Mouse (Mus musculus) stomach, embryonic 14.5 days (tissue): ENCODE measurements around the gene Klc2. TPM values are rescaled to one million over a fixed set of nuclear protein-coding genes. Genes with fewer than 3 reads are reported as not detected.
"Not testable (repeated sequence)": the region's sequence is repeated elsewhere in the genome, so short reads cannot be mapped to it uniquely, and the experiment has no call there.

ENCODE experiments used
- ATAC-seq: fragments of 200-750 bp; cut with Nextera tagmentation; 2 replicates; pipeline ENCODE4 v1.8.0; 2017; ENCODE audit warnings: low read depth, moderate TSS enrichment; ENCODE audit not compliant: insufficient number of reproducible peaks, insufficient read depth, low FRiP score
- H3K27ac ChIP-seq: fragments of 300-500 bp; sonication (generic); 2 replicates; pipeline ENCODE4 v1.5.1; 2014; ENCODE audit warnings: mild to moderate bottlenecking, low read length, moderate library complexity, mixed read lengths
- H3K27me3 ChIP-seq: fragments of 300-500 bp; sonication (generic); 2 replicates; pipeline ENCODE4 v1.6.1; 2014; ENCODE audit warnings: low read length, control low read depth, mixed read lengths; ENCODE audit not compliant: control insufficient read depth, insufficient read depth
- H3K36me3 ChIP-seq: fragments of 300-500 bp; sonication (generic); 2 replicates; pipeline ENCODE4 v1.6.1; 2014; ENCODE audit warnings: mild to moderate bottlenecking, control low read depth, low read length, moderate library complexity, mixed read lengths; ENCODE audit not compliant: control insufficient read depth, insufficient read depth
- H3K4me1 ChIP-seq: fragments of 300-500 bp; sonication (generic); 2 replicates; pipeline ENCODE4 v1.6.1; 2014; ENCODE audit warnings: low read length, control low read depth, mixed read lengths; ENCODE audit not compliant: control insufficient read depth, insufficient read depth
- H3K4me2 ChIP-seq: fragments of 300-500 bp; sonication (generic); replicated peaks from 2 replicates; pipeline ENCODE4 v1.6.1; 2014; ENCODE audit warnings: low read depth, low read length, control low read depth
- H3K4me3 ChIP-seq: fragments of 300-500 bp; sonication (generic); 2 replicates; pipeline ENCODE4 v1.5.1; 2014; ENCODE audit warnings: low read depth, low read length, control low read depth
- H3K9ac ChIP-seq: fragments of 300-500 bp; sonication (generic); replicated peaks from 2 replicates; pipeline ENCODE4 v1.6.1; 2014; ENCODE audit warnings: low read depth, mild to moderate bottlenecking, control low read depth, low read length, moderate library complexity, mixed read lengths
- H3K9me3 ChIP-seq: fragments of 300-500 bp; sonication (generic); 2 replicates; pipeline ENCODE4 v1.6.1; 2016; ENCODE audit warnings: low read depth, low read length, control low read depth; ENCODE audit not compliant: control insufficient read depth
- WGBS: fragments of 180-500 bp; shearing (Covaris S2); extraction: QIAGEN DNeasy Blood & Tissue Kit; methylation state at CpG from one replicate; pipeline ENCODE4 v1.1.7; 2014; 5-methylcytosine and 5-hydroxymethylcytosine counted together
- polyA plus RNA-seq: library from polyadenylated mRNA; unstranded; fragments of >200 nt; fragmentation: Nextera tagmentation; extraction: Ambion mirVana; gene quantifications from 2 replicates; pipeline ENCODE4 v1.2.1, GENCODE M21; 2014

Gene Klc2
- 15.7 and 15.9 TPM in 2 replicates for polyA plus RNA-seq

DNA sequence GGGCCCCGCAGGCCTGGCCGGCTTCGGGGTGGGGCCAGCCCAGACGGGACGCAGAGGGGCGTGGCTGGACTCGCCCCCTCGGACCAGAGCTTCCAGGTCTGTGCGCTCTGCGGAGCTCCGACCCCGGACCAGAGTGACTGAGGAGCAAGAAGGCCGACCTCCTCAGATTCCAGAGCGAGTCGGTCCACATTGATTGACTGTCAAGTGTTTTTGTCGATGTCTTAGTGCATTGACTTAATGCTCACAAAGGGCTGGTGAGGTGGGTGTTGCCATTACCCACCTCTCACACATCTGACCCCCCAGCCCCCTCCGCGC lies at the start of gene Klc2:
TSS of gene Klc2 (minus strand) at position 177 of the 315 bp plus-strand sequence.
- Histone ChIP-seq H3K9me3 (no peaks in the 10 kb centered on the region), H3K9ac (peak within 1 kb of the TSS; percentile 72), H3K4me3 (peak within 1 kb of the TSS; percentile 88), H3K27me3 (no peaks in the 10 kb centered on the region), H3K4me2 (peak within 1 kb of the TSS; percentile 78), H3K4me1 (peaks cover 8% of the 10 kb centered on the region; the same call in 1 of the 2 replicates), H3K36me3 (peaks cover 6% of the 10 kb centered on the region), H3K27ac (peak within 1 kb of the TSS; percentile 86)
- WGBS: under 1% methylated on average over 18 of the region's 18 CpGs
- peak; percentile 94 for ATAC-seq

DNA sequence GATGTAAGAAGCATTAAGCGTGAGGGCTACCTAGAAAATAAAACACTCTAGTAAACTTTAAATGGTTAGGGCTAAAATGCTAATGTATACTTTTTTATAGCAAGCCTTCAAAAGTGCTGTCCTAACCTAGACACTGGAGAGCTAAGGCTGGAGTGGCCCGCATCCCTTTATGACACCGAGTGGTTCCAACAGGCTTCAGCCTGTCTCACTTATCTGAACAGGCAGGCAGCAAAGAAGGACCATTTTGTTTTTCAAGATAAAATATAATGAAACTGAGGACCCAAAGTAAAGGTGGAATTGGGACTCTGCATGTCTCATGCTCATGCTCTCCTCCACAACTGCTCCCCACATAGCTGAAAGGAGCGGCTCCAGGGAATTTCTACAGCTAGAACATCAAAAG lies 49.1 kb upstream of the Klc2 start:
- H3K27ac ChIP-seq: no peak overlapping the region
- no peak overlapping the region for H3K9ac ChIP-seq
- H3K4me2 ChIP-seq: no peak overlapping the region
- 80% methylated on average over 4 of the region's 4 CpGs for WGBS
- H3K27me3 ChIP-seq: no peaks in the 10 kb centered on the region
- no peak for ATAC-seq
- no peaks in the 10 kb centered on the region; the same call in 1 of the 2 replicates for H3K36me3 ChIP-seq
- no peak overlapping the region for H3K4me3 ChIP-seq
- no peaks in the 10 kb centered on the region for H3K9me3 ChIP-seq
- H3K4me1 ChIP-seq: no peaks in the 10 kb centered on the region

DNA sequence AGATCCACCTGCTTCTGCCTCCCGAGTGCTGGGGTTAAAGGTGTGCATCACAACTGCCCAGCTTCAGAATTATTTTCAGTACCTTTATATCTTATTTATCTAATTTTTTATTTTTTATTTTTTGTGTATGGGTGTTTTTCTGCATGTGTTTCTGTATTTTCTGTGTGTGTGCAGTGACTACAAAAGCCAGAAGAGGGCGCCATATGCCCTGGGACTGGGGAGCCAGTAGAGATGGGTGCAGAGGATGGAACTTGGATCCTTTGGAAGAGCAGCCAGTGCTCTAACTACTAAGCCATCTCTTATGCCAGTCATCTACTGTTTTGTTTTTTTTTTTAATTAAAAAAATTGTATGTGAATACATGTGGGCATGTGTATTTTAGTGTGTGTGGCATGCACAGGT lies 46.0 kb upstream of the Klc2 start:
- Histone ChIP-seq H3K27ac (no peak overlapping the region), H3K4me2 (no peak overlapping the region), H3K36me3 (no peaks in the 10 kb centered on the region; the same call in 1 of the 2 replicates), H3K9me3 (no peaks in the 10 kb centered on the region), H3K27me3 (no peaks in the 10 kb centered on the region), H3K4me1 (no peaks in the 10 kb centered on the region), H3K4me3 (no peak overlapping the region), H3K9ac (no peak overlapping the region)
- WGBS: 71% methylated on average over 2 of the region's 2 CpGs
- no peak for ATAC-seq

DNA sequence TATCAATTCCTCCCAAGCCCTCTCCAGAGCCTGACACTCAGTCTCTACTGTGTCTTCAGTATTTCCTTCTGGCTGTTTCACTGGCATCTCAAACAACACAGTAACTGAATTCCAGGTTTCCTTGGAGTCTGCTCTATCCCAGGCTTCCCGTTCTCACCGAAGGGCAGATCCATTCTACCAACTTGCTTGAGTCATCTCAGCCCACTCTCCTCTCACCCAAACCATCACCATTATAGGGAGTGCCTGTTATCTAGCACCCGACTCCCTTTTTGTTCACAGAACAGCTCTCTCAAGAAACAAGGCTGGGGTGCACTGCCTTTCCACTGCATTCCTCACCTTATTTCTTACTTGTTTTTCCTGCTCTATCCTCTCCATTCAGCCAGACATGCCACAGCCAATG lies 43.6 kb upstream of the Klc2 start:
- Histone ChIP-seq H3K36me3 (no peaks in the 10 kb centered on the region; the same call in 1 of the 2 replicates), H3K9me3 (no peaks in the 10 kb centered on the region), H3K27ac (no peak overlapping the region), H3K27me3 (no peaks in the 10 kb centered on the region), H3K9ac (no peak overlapping the region), H3K4me1 (no peaks in the 10 kb centered on the region), H3K4me3 (no peak overlapping the region), H3K4me2 (no peak overlapping the region)
- ATAC-seq: no peak
- 89% methylated on average over 3 of the region's 3 CpGs for WGBS

DNA sequence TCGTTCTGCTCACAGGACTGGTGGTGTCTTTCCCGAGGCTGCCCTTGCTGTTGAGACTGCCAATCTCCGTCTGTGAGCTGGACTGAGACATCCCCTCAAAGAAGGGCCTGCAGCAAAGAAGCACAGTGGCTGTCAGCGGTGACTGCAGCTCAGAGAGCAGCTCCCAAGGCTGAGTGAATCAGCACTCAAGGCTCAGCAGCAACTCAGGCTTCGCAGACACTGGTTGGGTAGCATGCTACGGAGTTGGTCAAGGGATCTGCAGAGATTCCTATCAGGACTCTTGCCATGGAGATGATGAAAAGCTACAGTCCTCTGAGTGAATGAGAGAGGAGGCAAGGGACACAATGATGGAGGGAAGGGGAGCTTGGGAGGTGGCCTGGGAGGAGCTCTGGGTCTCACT lies 33.9 kb upstream of the Klc2 start:
- no peak overlapping the region for H3K27ac ChIP-seq
- ATAC-seq: no peak
- no peaks in the 10 kb centered on the region for H3K27me3 ChIP-seq
- 88% methylated on average over 6 of the region's 6 CpGs for WGBS
- no peaks in the 10 kb centered on the region for H3K9me3 ChIP-seq
- no peak overlapping the region for H3K4me3 ChIP-seq
- no peak overlapping the region for H3K9ac ChIP-seq
- H3K4me2 ChIP-seq: no peak overlapping the region
- H3K4me1 ChIP-seq: no peaks in the 10 kb centered on the region
- H3K36me3 ChIP-seq: peaks cover 13% of the 10 kb centered on the region; the same call in 1 of the 2 replicates

DNA sequence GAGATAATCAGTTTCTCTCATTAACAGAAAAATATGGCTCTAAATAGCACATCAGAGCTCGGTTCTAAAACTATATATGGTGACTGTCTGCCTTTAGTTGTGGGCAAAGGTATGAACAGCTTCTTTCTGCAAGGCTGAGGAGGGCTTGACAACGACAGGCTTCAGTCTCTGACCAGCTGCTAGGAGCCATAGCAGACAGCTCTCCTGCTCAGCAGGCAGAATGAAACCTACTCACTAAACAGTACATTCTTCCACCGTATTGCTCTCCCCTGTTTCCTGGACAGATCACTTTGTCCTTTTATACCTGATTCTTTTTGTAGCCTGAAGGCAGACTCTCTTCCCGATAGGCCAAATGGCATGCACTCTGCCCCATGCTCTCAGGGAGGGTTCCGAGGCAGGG lies 33.4 kb upstream of the Klc2 start:
- WGBS: 80% methylated on average over 5 of the region's 5 CpGs
- H3K36me3 ChIP-seq: peaks cover 13% of the 10 kb centered on the region; the same call in 1 of the 2 replicates
- no peak overlapping the region for H3K9ac ChIP-seq
- H3K4me1 ChIP-seq: no peaks in the 10 kb centered on the region
- no peaks in the 10 kb centered on the region for H3K27me3 ChIP-seq
- no peaks in the 10 kb centered on the region for H3K9me3 ChIP-seq
- no peak overlapping the region for H3K4me3 ChIP-seq
- no peak for ATAC-seq
- H3K4me2 ChIP-seq: no peak overlapping the region
- no peak overlapping the region for H3K27ac ChIP-seq

DNA sequence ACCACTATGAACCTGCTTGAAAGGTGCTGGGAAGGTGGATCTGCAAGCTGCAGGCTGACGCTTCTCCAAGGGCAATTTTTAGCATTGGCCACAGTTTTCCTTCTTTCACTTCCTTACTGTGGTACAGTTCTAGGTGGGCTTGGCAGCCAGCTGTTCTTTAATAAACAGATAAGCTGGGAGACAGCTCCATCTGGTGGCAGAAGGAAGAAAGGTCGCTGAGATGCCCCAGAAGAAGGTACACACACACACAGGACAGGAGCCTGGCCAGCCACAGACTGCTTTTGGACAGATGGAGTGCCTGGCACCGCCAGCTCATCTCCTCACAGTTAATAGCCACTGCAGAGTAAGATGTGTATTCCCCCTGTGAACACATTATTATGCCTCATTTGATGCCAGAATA lies 33.0 kb upstream of the Klc2 start:
- Histone ChIP-seq H3K4me2 (no peak overlapping the region), H3K9me3 (no peaks in the 10 kb centered on the region), H3K27ac (no peak overlapping the region), H3K36me3 (peaks cover 13% of the 10 kb centered on the region; the same call in 1 of the 2 replicates), H3K4me3 (no peak overlapping the region), H3K4me1 (no peaks in the 10 kb centered on the region), H3K27me3 (no peaks in the 10 kb centered on the region), H3K9ac (no peak overlapping the region)
- WGBS: 36% methylated on average over 3 of the region's 3 CpGs
- no peak for ATAC-seq

DNA sequence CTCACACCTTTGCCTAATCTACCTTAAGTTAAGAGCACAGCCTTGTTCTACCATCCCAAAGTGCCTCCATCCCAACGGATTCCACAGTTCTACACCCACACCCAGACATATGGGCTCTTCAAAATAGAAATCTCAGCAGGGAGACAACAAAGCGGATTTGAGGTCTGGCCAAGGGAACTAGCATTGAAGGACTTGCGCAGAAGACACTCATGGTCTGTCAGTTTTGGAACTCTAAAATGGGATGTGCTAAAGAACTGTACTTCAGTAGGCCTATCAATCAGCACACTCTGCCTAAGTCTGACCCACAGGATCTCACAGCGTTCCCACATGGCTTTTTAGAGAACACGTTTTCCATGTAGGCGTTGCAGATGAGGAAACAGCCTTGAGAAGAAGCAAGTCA lies 32.0 kb upstream of the Klc2 start:
- ATAC-seq: no peak
- no peaks in the 10 kb centered on the region for H3K9me3 ChIP-seq
- H3K4me1 ChIP-seq: no peaks in the 10 kb centered on the region
- no peak overlapping the region for H3K4me3 ChIP-seq
- WGBS: 89% methylated on average over 6 of the region's 6 CpGs
- H3K4me2 ChIP-seq: no peak overlapping the region
- H3K9ac ChIP-seq: no peak overlapping the region
- no peaks in the 10 kb centered on the region for H3K27me3 ChIP-seq
- peaks cover 13% of the 10 kb centered on the region; the same call in 1 of the 2 replicates for H3K36me3 ChIP-seq
- no peak overlapping the region for H3K27ac ChIP-seq

DNA sequence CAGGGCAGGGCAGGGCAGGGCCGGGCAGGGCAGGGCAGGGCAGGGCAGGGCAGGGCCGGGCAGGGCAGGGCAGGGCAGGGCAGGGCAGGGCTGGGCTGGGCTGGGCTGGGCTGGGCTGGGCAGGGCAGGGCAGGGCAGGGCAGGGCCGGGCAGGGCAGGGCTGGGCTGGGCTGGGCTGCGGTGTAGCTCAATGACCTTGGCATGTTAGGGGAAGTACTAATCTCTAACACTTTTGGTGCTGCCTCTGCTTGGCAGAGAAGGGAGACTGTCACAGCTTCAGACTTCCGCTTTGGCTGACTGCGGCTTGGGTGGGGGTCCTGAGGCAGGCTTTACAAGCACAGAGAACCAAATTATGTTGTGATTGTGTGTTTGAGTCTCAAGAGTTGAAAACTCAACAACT lies 30.7 kb upstream of the Klc2 start:
- peaks cover 18% of the 10 kb centered on the region; the same call in 1 of the 2 replicates for H3K36me3 ChIP-seq
- H3K4me1 ChIP-seq, H3K9me3 ChIP-seq, H3K4me2 ChIP-seq, H3K27me3 ChIP-seq, ATAC-seq, H3K9ac ChIP-seq, H3K27ac ChIP-seq, H3K4me3 ChIP-seq: not testable (repeated sequence)
- 82% methylated on average over 6 of the region's 6 CpGs for WGBS
